Mouse (Mus musculus): ENCODE results near the gene Cmc2.

Gene Cmc2

GRCm38 (mm10) chr8:116921337-116922059 lies at the start of gene Cmc2, which contains the start of gene Cenpn:
Cmc2 (minus strand) TSS chr8:116921455.
Cenpn (plus strand) TSS chr8:116921730.
- in situ Hi-C loops (cut with MboI, MseI): loop anchor here in 1 of 2 experiments (25.0 kb wide), 1 partner anchor 866 kb away; no protein-coding TSS in a partner anchor

- in situ Hi-C loops (cut with MboI, MseI): no loop called here
These were observed 48.3 kb upstream of the Cmc2 start for GRCm38 (mm10) chr8:116969531-116969930.

DNA sequence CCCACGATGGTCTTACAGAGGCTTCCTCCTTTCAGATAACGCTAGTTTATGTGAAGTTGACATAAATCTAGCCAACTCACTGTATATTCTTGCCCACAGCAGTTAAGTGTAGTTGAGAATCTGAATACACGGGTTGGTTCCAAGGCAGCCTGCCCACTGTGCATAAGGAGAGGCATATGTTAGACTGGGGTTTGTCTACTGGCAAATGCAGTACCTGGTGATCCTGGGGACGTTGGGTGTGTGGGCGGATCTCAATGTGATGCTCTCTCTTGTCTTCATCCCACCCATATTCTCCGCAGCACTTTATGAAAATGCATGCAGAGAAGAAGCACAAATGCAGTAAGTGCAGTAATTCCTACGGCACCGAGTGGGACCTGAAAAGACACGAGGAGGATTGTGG lies 33.2 kb upstream of the Cmc2 start:
- in situ Hi-C loops (cut with MboI, MseI): no loop called here

DNA sequence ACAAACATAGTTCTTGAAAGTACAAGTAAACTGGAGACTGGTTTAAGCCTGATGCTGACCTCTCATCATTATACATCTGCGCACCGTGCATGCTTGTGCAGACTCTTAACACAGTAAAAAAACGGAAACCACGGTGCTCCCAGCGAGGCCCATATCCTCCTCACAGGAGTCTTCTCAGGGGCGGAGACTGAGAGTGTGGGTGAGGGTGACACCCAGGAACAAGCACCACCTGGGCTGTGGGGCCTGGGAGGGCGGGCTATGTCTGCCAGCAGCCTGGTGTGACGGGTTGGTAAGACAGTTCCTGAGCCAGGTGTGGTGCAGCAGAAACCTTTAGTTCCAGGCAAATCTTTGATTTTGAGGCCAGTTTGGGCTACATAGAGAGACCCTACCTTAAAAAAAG lies 31.2 kb upstream of the Cmc2 start:
- in situ Hi-C loops (cut with MboI, MseI): no loop called here

DNA sequence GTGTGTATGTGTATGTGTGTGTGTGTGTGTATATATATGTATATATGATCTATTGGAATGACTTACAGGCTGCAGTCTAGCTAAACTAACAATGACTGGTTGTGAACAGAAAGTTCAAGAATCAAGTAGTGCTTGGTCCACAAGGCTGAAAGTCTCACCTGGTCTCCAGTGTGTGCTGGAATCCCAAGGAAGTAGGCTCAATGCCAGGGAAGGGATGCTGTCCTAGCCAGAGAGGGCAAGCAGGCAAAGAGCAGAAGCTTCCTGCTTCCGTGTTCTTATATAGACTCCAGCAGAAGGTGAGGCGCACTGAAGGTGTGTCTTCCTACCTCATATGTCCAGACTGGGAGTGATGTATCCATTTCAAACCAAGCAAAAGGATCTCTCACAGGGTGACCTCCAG lies 30.5 kb upstream of the Cmc2 start:
- in situ Hi-C loops (cut with MboI, MseI): no loop called here

- in situ Hi-C loops (cut with MboI, MseI): no loop called here
These were observed 30.1 kb upstream of the Cmc2 start for GRCm38 (mm10) chr8:116951369-116951768.

DNA sequence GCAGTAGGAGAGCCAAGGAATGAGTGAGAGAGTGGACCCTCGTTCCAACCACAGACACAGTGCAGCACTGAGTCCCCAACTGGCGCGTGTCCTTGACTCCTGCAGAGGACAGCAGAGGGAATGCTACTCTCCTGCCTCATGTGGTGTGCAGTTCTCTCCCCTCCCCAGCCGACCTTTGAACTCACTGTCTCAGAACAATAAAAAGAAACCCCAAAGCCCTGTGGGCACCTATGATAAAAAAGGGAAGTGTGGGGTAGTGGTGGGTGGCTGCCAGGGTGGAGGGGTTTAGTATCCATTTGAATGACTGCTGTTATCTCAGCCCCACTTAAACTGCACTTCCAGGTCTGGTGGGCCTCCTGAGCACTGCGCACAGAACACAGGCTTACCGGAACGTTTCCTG lies 26.3 kb upstream of the Cmc2 start:
- in situ Hi-C loops (cut with MboI, MseI): no loop called here

- in situ Hi-C loops (cut with MboI, MseI): no loop called here
These were observed 25.6 kb upstream of the Cmc2 start for GRCm38 (mm10) chr8:116946851-116947250.

GRCm38 (mm10) chr8:116946268-116946838 lies 25.1 kb upstream of the Cmc2 start:
- in situ Hi-C loops (cut with MboI, MseI): no loop called here

DNA sequence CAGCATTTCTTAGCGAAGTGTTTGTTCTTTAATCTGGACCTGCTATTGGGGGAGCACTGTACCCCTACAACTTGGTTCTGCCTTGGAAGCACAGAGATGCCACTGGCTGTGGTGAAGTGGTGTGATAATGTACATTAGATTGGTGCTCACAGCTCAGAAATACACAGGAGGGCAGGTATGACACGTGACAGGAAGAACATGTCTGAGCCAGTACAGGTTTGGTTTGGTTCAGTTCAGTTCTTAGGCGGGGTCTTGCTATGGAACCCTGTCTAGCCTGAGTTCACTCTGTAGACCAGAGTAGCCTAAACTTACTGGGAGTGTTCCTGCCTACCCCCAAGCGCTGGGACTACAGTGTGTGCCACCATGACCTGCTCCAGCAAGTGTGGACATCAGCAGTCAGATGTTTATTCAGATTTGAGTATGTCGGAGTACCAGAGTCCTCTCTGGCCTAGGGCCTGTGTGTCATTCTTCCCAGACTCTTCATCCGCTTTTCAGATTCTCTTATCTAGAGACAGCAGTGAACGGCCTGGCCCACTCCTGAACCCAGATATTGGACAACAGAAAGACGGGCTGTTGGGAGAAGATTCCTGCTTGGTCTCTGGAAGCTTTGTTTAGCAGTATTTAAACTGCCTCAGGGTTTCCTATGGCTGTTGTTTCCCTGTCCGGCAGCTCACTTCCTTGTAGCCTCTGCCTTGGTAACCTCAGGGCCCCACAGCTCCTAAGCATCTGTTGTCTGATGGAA lies 24.1 kb upstream of the Cmc2 start:
- in situ Hi-C loops (cut with MboI, MseI): no loop called here

- in situ Hi-C loops (cut with MboI, MseI): loop anchor here (5.0 kb wide), 1 partner anchor 33 kb away; the partner anchor contains the start of gene 1700030J22Rik (in 2 of the 2)
These were observed 23.1 kb upstream of the Cmc2 start for GRCm38 (mm10) chr8:116944385-116944696.

DNA sequence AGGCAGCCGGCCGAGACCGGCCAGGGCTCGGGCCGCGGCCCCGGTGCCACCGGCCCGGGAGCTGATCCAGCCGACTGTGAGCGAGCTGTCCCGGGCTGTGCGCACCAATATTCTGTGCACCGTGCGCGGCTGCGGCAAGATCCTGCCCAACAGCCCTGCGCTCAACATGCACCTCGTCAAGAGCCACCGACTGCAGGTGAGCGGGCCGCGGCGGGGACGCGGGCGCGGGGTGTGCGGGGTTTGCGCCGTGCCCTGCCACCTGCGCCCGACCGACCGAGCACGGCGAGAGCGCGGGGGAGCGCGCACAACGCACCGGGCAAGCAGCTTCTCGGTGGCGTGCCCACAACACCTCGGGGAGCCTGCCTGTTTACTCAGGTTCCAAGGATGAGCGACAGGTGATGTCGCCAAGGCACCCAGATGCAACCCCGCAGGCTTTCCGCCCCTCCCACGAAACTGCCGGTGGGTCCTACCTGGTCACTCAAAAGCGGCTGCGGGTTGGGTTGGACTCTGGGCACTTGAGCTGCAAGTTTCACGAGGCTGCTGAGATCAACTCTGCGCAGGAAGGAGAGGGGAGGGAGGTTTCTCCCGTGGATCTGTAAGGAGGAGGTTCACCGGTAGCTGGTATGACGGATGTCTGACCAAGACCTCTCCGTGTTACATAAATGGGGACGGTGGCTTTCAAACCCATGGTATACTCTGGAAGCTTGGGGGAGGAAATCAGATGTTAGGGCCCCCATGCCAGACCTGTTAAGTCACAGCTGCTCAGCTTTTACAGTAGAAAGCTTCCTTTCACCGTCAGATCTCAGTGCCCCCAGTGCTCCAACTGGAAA lies 22.5 kb upstream of the Cmc2 start:
- in situ Hi-C loops (cut with MboI, MseI): loop anchor here (5.0 kb wide), 1 partner anchor 34 kb away; the partner anchor contains the start of gene 1700030J22Rik (in 2 of the 2)

GRCm38 (mm10) chr8:116943161-116943554 lies 21.9 kb upstream of the Cmc2 start, which contains the start of gene Atmin:
Atmin (plus strand) TSS chr8:116943393.
- in situ Hi-C loops (cut with MboI, MseI): loop anchor here (5.0 kb wide), 1 partner anchor 34 kb away; the partner anchor contains the start of gene 1700030J22Rik (in 2 of the 2)

DNA sequence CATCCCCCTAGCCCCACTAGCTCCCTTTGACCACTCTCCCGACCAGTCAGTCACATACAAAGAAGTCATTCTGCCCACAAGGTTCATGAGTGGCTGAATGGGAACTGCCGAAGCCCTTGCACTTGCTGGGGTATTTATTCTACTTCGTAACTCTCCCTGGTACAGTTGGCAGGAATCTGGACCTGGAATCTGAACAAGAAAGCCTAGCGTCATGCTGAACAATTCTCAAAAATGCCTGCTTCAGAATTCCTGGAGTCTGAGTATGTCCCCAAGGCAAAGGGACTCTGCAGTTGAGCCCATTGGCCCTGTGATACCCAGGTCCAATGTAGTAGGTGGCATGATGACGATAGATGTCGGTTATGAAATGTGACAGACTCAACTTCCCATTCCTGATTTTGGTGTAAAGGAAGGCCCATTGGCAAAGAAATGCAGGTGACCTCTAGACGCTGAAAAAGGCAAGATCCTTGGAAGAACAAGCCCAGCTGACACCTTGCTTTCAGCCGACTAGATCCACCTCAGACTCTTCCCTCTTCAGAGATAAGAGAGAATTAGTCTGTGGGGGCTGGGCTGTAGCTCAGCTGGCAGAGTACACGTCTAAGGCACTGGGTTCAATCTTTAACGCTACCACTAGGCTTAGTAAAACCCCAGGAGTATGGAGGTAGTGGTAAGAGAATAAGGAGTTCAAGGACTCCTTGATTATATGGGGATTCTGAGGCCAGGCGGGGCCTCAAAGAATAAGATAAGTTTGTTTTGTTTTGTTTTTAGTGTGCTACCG lies 21.2 kb upstream of the Cmc2 start:
- in situ Hi-C loops (cut with MboI, MseI): loop anchor here (5.0 kb wide), 1 partner anchor 35 kb away; the partner anchor contains the start of gene 1700030J22Rik (in 2 of the 2)

DNA sequence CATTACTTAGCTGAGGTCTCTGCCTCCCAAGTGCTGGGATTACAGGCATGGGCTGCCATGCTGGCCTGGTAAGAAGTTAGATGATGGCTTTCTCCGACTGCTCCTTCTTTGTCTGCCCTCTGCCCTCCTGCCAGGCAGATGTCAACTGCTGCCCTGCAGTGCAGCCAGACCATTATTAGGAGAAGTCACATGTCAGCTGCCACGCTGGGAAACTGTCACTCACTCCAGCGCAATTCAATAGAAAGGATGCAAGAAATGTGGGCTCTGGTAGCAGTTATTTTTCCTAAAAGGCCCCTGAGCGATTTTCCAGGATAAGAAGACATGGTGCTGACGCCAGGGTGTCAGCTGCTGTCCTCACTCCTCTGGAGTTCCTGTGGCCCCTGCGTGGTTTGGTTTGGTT lies 14.3 kb upstream of the Cmc2 start:
- in situ Hi-C loops (cut with MboI, MseI): no loop called here

DNA sequence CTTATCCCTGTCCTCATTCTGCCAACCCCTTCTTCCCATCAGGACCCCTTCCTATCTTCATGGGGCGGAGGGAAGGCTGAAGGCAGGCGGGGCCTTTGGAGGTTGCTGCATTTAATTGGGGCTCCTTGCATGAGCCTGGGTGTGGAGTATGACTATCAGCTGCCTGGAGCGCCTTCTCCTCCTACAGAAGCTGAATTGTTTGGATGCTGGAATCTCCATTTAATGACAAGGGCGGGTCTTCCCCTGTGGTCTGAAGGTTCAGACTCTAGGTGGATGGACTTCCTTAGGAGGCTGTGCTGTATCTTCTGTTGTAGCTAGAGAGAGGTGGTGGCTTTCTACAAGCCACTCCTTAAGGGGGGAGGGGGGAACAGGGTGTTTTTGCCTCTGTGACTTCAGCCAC lies 13.7 kb upstream of the Cmc2 start:
- in situ Hi-C loops (cut with MboI, MseI): no loop called here

- in situ Hi-C loops (cut with MboI, MseI): no loop called here
These were observed 7.3 kb upstream of the Cmc2 start for GRCm38 (mm10) chr8:116928588-116928987.

- in situ Hi-C loops (cut with MboI, MseI): no loop called here
These were observed 6.6 kb upstream of the Cmc2 start for GRCm38 (mm10) chr8:116927880-116928279.

- in situ Hi-C loops (cut with MboI, MseI): loop anchor here in 1 of 2 experiments (25.0 kb wide), 1 partner anchor 864 kb away; no protein-coding TSS in a partner anchor
These were observed 2.3 kb upstream of the Cmc2 start for GRCm38 (mm10) chr8:116923526-116923925.

DNA sequence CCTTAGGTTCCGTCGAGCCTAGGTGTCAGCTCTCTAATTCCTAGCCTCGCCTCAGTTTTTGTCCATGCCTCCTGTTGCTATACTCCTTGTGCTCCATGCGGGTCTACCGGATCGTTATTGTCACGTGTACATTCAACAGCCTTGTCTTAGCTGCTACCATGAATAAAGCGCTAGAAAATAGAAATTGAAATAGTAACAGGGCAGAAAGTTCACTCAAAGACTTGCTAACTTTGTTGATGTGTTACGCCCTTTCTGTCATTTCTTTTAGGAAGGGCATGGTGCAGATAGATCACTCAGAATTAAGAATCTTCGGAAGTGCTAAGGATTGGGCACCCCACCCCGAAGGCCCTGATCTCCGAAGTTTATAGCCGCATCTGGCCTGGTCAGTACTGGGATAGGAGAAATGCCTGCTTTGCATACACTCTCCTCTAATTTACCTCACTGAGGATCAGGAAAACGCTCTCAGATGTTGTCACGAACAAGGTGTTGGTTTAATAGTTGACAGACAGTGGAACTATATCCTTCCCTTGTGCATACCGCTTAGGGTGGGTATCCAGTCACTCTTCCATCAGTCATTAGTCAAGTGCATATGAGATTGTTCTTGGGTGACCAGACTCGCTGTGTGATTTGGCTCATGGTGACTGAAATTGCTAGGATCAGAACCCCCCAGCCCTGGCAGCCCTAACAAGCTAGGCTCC lies 954 bp upstream of the Cmc2 start:
- in situ Hi-C loops (cut with MboI, MseI): loop anchor here in 1 of 2 experiments (25.0 kb wide), 1 partner anchor 865 kb away; no protein-coding TSS in a partner anchor
